Mouse (Mus musculus) olfactory bulb, adult 2 months (tissue): ENCODE measurements around the gene Rab3gap1.

ENCODE experiments used
- CTCF ChIP-seq: fragments of 200-500 bp; IDR thresholded peaks from 2 replicates; pipeline ENCODE4 v1.5.1; 2012; ENCODE audit warnings: low read depth, mild to moderate bottlenecking, low read length, moderate library complexity; ENCODE audit not compliant: insufficient read depth
- POLR2A ChIP-seq: fragments of 200-500 bp; IDR thresholded peaks from 2 replicates; pipeline ENCODE4 v1.6.1; 2012; ENCODE audit warnings: mild to moderate bottlenecking, low read depth, low read length, moderate library complexity; ENCODE audit not compliant: insufficient read depth

GRCm38 (mm10) chr1:127913116-127913515, 44.5 kb downstream of the Rab3gap1 start:
- no peak for TF ChIP-seq CTCF
- TF ChIP-seq POLR2A = no peak
